Mouse (Mus musculus): ENCODE results near the gene Trim27. TPM values are rescaled to one million over a fixed set of nuclear protein-coding genes. Genes with fewer than 3 reads are reported as not detected.

Gene Trim27
- polyA plus RNA-seq, 1 experiment from 2014 or later = 59.3 TPM

- Histone ChIP-seq H3K36me3 (replicated peaks) (peaks cover 45% of the 10 kb centered on the region), H3K9me3 (replicated peaks) (no peaks in the 10 kb centered on the region), H3K4me1 (replicated peaks) (peaks cover 11% of the 10 kb centered on the region), H3K4me3 (replicated peaks) (no peak overlapping the region), H3K9ac (no peak overlapping the region), H3K27me3 (no peaks in the 10 kb centered on the region), H3K27ac (replicated peaks) (no peak overlapping the region), H3K4me2 (no peak overlapping the region)
- WGBS (ENCODE audit: insufficient replicate concordance) = 69% methylated on average over 10 of the region's 10 CpGs
- ATAC-seq (ENCODE audit: insufficient read depth) = no peak
These were observed 16.4 kb downstream of the Trim27 start for GRCm38 (mm10) chr13:21195406-21196228.

- Histone ChIP-seq H3K9me3 (replicated peaks) (no peaks in the 10 kb centered on the region), H3K36me3 (replicated peaks) (peaks cover 25% of the 10 kb centered on the region), H3K27ac (replicated peaks) (no peak overlapping the region), H3K4me3 (replicated peaks) (no peak overlapping the region), H3K27me3 (no peaks in the 10 kb centered on the region), H3K9ac (no peak overlapping the region), H3K4me2 (no peak overlapping the region), H3K4me1 (replicated peaks) (peaks cover 11% of the 10 kb centered on the region)
- WGBS (ENCODE audit: insufficient replicate concordance) = 78% methylated on average over 5 of the region's 5 CpGs
- ATAC-seq (ENCODE audit: insufficient read depth) = no peak
These were observed 18.5 kb downstream of the Trim27 start for GRCm38 (mm10) chr13:21197721-21198120.

GRCm38 (mm10) chr13:21198313-21198712, 19.1 kb downstream of the Trim27 start:
- peak overlapping the region; percentile 82; the same call in 1 of the 2 replicates for H3K4me2 ChIP-seq
- no peak for ATAC-seq (ENCODE audit: insufficient read depth)

GRCm38 (mm10) chr13:21199046-21200028, 20.1 kb downstream of the Trim27 start:
- H3K4me3 ChIP-seq (replicated peaks) = peak overlapping the region; percentile 83
- no peaks in the 10 kb centered on the region for H3K27me3 ChIP-seq
- no peaks in the 10 kb centered on the region for H3K9me3 ChIP-seq (replicated peaks)
- peak overlapping the region; percentile 57 for H3K9ac ChIP-seq
- peaks cover 11% of the 10 kb centered on the region for H3K4me1 ChIP-seq (replicated peaks)
- H3K36me3 ChIP-seq (replicated peaks) = 0 out of 2 replicates have a peak, but pooled peaks cover 12% of the 10 kb centered on the region
- peak overlapping the region; percentile 46; the same call in 1 of the 2 replicates for H3K27ac ChIP-seq (replicated peaks)
- H3K4me2 ChIP-seq = peak overlapping the region; percentile 82
- ATAC-seq (ENCODE audit: insufficient read depth) = peak; percentile 70
- 4% methylated on average over 17 of the region's 17 CpGs for WGBS (ENCODE audit: insufficient replicate concordance)

More at GRCm38 (mm10) chr13:21198313-21198712, 19.1 kb downstream of the Trim27 start:
- Histone ChIP-seq H3K27ac (replicated peaks) (no peak overlapping the region), H3K27me3 (no peaks in the 10 kb centered on the region), H3K9ac (no peak overlapping the region), H3K4me1 (replicated peaks) (peaks cover 11% of the 10 kb centered on the region), H3K9me3 (replicated peaks) (no peaks in the 10 kb centered on the region), H3K36me3 (replicated peaks) (peaks cover 19% of the 10 kb centered on the region), H3K4me3 (replicated peaks) (no peak overlapping the region)
- WGBS (ENCODE audit: insufficient replicate concordance) = 83% methylated on average over 2 of the region's 2 CpGs

GRCm38 (mm10) chr13:21200043-21200999, 21.1 kb downstream of the Trim27 start:
- Histone ChIP-seq H3K4me2 (peak overlapping the region; percentile 82), H3K4me3 (replicated peaks) (peak overlapping the region; percentile 83), H3K27ac (replicated peaks) (peak overlapping the region; percentile 76), H3K36me3 (replicated peaks) (0 out of 2 replicates have a peak, but pooled peaks cover 6% of the 10 kb centered on the region), H3K27me3 (no peaks in the 10 kb centered on the region), H3K9me3 (replicated peaks) (no peaks in the 10 kb centered on the region), H3K9ac (peak overlapping the region; percentile 65), H3K4me1 (replicated peaks) (peaks cover 11% of the 10 kb centered on the region)
- peak; percentile 96 for ATAC-seq (ENCODE audit: insufficient read depth)
- 4% methylated on average over 48 of the region's 48 CpGs for WGBS (ENCODE audit: insufficient replicate concordance)

- Histone ChIP-seq H3K36me3 (replicated peaks) (no peaks in the 10 kb centered on the region), H3K9me3 (replicated peaks) (peaks cover 7% of the 10 kb centered on the region; the same call in 1 of the 2 replicates), H3K4me3 (replicated peaks) (peak overlapping the region; percentile 52), H3K9ac (no peak overlapping the region), H3K4me2 (peak overlapping the region; percentile 69), H3K27me3 (peaks cover 10% of the 10 kb centered on the region; the same call in 1 of the 2 replicates), H3K4me1 (replicated peaks) (peaks cover 11% of the 10 kb centered on the region), H3K27ac (replicated peaks) (no peak overlapping the region)
- peak; percentile 74; the same call in 1 of the 2 replicates for ATAC-seq (ENCODE audit: insufficient read depth)
- WGBS (ENCODE audit: insufficient replicate concordance) = under 1% methylated on average over 20 of the region's 20 CpGs
These were observed 36.2 kb downstream of the Trim27 start for GRCm38 (mm10) chr13:21215275-21215983.

- Histone ChIP-seq H3K36me3 (replicated peaks) (no peaks in the 10 kb centered on the region), H3K27ac (replicated peaks) (no peak overlapping the region), H3K4me1 (replicated peaks) (peaks cover 15% of the 10 kb centered on the region), H3K9ac (no peak overlapping the region), H3K9me3 (replicated peaks) (peaks cover under 1% of the 10 kb centered on the region; the same call in 1 of the 2 replicates), H3K4me2 (no peak overlapping the region), H3K27me3 (peaks cover 17% of the 10 kb centered on the region; the same call in 1 of the 2 replicates), H3K4me3 (replicated peaks) (no peak overlapping the region)
- ATAC-seq (ENCODE audit: insufficient read depth) = no peak
- WGBS (ENCODE audit: insufficient replicate concordance) = 23% methylated on average over 1 of the region's 1 CpGs
These were observed 37.5 kb downstream of the Trim27 start for GRCm38 (mm10) chr13:21216781-21217180.

- Histone ChIP-seq H3K4me3 (replicated peaks) (peak overlapping the region; percentile 63), H3K27me3 (peaks cover 17% of the 10 kb centered on the region; the same call in 1 of the 2 replicates), H3K4me1 (replicated peaks) (peaks cover 19% of the 10 kb centered on the region), H3K9ac (peak overlapping the region; percentile 53; the same call in 1 of the 2 replicates), H3K4me2 (peak overlapping the region; percentile 86), H3K9me3 (replicated peaks) (no peaks in the 10 kb centered on the region), H3K27ac (replicated peaks) (no peak overlapping the region), H3K36me3 (replicated peaks) (no peaks in the 10 kb centered on the region)
- peak; percentile 70 for ATAC-seq (ENCODE audit: insufficient read depth)
- WGBS (ENCODE audit: insufficient replicate concordance) = 5% methylated on average over 20 of the region's 20 CpGs
These were observed 42.6 kb downstream of the Trim27 start for GRCm38 (mm10) chr13:21221656-21222462.

GRCm38 (mm10) chr13:21222463-21223022, 43.3 kb downstream of the Trim27 start:
- H3K4me3 ChIP-seq (replicated peaks) = peak overlapping the region; percentile 63
- WGBS (ENCODE audit: insufficient replicate concordance) = under 1% methylated on average over 20 of the region's 20 CpGs
- H3K9me3 ChIP-seq (replicated peaks) = no peaks in the 10 kb centered on the region
- ATAC-seq (ENCODE audit: insufficient read depth) = peak; percentile 89
- peak overlapping the region; percentile 53 for H3K9ac ChIP-seq
- H3K36me3 ChIP-seq (replicated peaks) = no peaks in the 10 kb centered on the region
- peak overlapping the region; percentile 86 for H3K4me2 ChIP-seq
- peaks cover 15% of the 10 kb centered on the region; the same call in 1 of the 2 replicates for H3K27me3 ChIP-seq
- H3K4me1 ChIP-seq (replicated peaks) = peaks cover 19% of the 10 kb centered on the region
- H3K27ac ChIP-seq (replicated peaks) = no peak overlapping the region

All from liver, embryonic 15.5 days (tissue).